Mouse (Mus musculus) liver, embryonic 14.5 days (tissue): ENCODE data around the gene Mtus2.

Experiments
- CTCF ChIP-seq: IDR thresholded peaks from 2 replicates; pipeline ENCODE4 v1.5.1; 2016; ENCODE audit warnings: antibody characterized with exemption, low read depth, control low read depth
- EP300 ChIP-seq: IDR thresholded peaks from 2 replicates; pipeline ENCODE4 v1.6.1; 2016; ENCODE audit warnings: antibody characterized with exemption, low read depth

- TF ChIP-seq EP300 (no peak), CTCF (no peak)
These were observed 321.1 kb downstream of the Mtus2 start for GRCm38 (mm10) chr5:148278233-148278632.
